Mouse (Mus musculus): ENCODE data around the gene Tfip11.

Tfip11 gene

GRCm38 (mm10) chr5:112360077-112360476 lies 33.9 kb downstream of the Tfip11 start:
- DNase-seq (ENCODE audit: low spot score in 2 of 2) = no peak

DNA sequence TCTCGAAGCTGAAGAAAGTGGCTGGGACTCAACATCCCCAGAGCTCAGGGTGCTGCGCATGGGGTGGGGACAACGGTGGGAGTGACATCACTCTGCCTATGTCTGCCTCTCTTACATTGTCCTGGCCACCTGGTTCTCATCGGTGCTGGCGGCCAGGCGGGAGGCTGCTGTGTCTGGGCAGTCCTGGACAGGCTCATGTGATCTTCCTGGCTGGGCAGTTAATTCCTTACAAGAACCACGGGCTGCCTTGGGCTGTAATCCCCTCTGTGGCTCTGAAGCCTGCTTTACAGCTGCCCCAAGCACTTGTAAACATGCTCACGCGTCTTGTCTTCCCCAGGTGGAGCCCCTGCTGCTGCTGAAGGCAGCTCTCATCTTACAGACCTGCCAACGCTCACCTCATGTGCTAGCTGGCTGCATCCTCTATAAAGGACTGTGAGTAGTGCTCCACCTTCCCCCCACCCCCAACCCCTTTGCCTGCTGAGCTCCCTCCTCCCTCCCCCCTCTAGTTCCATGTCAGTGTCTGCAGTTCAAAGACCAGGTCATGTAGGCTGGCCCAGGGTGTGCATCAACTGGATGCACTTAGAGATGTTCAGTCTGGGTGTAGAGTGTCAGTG lies 38.1 kb downstream of the Tfip11 start:
- DNase-seq (ENCODE audit: low spot score in 2 of 2) = no peak

DNA sequence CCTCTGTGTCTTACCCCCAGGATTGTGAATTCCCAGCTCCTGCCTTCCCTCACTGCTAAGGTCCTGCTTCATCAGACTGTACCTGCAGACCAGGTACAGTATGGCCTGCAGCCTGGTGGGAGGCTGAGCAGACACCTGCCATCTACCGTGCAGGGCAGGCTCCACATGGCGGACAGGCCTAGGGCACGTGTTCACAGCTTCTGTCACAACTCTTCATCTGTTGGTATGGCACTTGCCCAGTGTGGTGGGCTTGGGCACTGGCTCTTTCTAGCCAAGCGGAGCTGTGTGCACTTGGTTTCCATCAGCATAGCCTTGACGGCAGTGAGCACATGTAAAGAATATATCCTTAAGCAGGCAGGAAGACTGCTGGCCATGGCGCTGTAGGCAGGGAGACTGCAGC lies 40.7 kb downstream of the Tfip11 start:
- no peak for DNase-seq (ENCODE audit: low spot score in 2 of 2)

DNA sequence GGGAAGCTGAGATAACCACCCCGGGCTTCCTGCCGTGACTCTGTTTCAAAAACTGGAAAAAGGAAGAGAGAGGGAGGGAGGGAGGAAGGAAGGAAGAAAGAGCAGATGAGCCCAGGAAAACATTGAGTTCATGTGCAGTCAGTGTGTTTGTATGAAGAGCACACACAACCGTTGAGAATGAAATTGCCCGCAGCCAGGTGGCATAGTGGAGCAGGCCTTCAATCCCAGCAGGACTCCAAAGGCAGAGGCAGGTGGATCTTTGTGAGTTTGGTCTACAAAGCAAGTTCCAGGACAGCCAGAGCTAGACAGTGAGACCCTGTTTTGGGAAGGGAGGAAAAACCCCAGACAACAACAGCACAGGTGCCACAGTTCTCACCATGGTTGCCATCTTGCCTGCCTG lies 41.2 kb downstream of the Tfip11 start:
- DNase-seq (ENCODE audit: low spot score in 2 of 2) = no peak

DNA sequence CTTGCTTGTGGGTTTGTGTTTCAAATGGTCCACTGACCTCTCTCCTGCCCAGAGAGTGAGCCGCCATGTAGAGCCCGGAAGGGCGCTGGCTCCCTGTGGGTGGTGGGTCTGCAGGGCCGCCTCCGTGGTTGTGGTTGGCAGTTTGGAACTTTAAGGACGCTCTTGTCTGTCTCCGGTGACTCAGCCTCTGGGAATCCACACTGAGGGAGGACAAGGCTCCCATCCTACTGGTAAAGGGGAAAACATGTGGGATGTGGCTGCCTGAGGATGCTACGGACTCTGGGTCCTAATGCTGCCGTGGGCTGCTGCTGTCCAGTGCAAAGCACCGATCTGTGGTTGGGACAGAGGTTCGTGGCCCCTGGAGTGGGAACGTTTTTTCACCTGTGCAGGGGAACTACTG lies 41.8 kb downstream of the Tfip11 start:
- no peak for DNase-seq (ENCODE audit: low spot score in 2 of 2)

DNA sequence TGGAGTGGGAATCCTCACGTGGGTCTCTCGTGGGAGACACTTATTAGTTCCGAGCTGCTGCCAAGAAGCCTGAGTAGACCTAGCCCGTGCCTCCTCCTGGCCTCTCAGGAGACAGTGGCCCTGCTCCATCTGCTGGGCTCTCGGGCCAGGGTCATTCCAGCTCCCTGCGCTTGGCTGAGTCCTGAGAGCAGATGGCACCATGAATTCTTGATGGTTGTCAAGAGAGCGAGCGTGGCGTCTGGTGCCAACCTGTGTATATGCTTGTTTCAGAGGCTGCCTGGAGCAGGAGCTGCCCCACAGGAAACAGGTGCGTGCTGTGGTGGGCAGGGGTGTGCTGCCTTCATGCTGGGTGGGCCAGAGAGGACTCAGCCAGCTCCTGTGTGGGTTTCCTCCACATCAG lies 42.5 kb downstream of the Tfip11 start:
- DNase-seq (ENCODE audit: low spot score in 2 of 2) = no peak

GRCm38 (mm10) chr5:112369326-112369725 lies 43.2 kb downstream of the Tfip11 start:
- no peak for DNase-seq (ENCODE audit: low spot score in 2 of 2)

GRCm38 (mm10) chr5:112370236-112370813 lies 44.2 kb downstream of the Tfip11 start:
- no peak for DNase-seq (ENCODE audit: low spot score in 2 of 2)

DNA sequence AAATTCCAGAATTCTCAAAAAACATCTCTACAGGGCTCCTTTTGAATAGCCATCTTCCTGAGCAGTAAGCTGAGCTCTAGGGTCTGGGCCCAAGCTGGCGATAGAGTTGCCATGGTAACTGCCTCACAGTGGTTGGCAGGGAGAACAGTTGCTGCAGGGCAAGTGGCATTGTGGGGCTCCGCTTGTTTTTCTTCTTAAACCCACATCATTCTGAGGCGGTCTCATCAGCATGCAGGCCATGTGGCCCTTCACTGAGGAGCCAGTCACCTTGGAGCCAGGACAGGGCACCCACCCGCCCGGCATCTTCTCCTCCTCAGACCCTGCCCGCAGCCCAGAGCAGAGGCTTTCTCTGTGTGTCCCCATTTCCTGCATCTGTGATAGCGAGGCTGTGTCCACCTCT lies 45.8 kb downstream of the Tfip11 start:
- peak; percentile 57 to 77 for DNase-seq (ENCODE audit: low spot score in 2 of 2)

GRCm38 (mm10) chr5:112376111-112376510 lies 50.0 kb downstream of the Tfip11 start:
- no peak for DNase-seq (ENCODE audit: low spot score in 2 of 2)

GRCm38 (mm10) chr5:112377380-112377779 lies 51.2 kb downstream of the Tfip11 start:
- no peak for DNase-seq (ENCODE audit: low spot score in 2 of 2)

DNA sequence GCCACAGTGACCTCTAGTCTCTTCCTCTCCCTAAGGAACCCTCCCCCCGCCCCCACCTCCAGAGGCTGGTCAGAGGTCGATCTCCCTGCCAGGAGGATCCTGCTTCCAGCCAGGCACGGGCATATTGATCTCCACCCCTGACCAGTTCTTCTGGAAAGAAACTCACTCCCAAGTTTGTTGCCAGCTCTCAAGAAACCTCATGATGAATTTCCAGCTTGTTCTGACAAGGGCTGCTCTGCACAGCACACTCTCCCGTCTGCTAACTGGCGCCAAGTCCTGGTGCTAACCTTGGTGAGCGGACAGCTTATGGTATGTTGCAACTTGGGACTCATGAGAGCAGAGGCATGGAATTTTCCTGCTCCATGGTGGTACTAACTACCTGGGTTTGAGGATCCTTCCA lies 52.6 kb downstream of the Tfip11 start:
- DNase-seq (ENCODE audit: low spot score in 2 of 2) = no peak

DNA sequence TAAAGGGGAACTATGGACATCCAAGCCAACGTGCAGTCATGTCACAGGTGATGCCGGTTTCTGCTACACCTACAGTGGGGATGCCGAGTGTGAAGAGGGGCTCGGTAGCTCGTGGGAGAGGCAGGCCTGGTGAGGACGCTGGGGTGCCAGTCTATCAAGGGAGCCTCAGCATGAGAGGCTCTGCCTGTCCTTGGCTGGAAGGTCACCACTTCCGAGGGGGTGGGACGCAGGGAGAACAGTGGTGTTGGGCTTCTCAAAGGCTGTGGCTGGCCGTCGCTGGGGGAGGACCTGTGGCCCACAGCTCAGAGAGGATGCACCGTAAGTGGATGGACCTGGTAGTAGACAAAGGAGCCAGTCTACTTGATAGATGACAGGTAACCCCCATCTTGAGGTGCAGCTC lies 55.0 kb downstream of the Tfip11 start:
- DNase-seq (ENCODE audit: low spot score in 2 of 2) = no peak

- no peak for DNase-seq (ENCODE audit: low spot score in 2 of 2)
Measured at GRCm38 (mm10) chr5:112382042-112382441, 55.9 kb downstream of the Tfip11 start.

DNA sequence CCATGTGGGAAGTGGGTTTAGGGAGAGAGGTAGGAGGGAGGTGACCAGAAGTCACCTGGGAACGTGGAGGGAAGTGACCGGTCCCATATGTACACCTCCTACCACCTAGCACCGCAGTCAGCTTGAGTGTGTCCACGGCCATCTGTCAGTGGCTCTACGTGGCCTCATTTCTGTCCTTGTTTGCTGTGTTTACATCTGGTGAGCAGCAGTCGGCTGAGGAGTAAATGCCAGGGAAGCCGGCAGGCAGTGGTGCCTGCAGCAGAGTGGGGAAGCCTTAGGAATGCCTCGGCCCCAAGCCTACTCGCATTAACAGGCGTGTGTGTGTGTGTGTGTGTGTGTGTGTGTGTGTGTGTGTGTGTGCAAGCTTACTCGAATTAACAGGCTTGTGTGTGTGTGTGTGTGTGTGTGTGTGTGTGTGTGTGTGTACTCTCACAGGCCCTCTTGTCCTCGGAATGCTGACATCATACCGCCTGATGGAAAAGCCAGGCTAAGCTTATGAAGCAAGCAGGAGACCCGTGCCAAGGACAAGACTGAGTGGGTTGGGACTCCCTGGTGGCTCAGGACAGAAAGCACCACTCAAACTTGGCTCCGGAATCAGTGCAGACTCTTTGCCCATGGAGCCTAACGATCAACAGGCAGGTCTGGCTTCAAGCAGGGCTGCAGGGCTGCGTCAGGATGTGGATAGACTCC lies 56.6 kb downstream of the Tfip11 start:
- DNase-seq (ENCODE audit: low spot score in 2 of 2) = no peak

DNA sequence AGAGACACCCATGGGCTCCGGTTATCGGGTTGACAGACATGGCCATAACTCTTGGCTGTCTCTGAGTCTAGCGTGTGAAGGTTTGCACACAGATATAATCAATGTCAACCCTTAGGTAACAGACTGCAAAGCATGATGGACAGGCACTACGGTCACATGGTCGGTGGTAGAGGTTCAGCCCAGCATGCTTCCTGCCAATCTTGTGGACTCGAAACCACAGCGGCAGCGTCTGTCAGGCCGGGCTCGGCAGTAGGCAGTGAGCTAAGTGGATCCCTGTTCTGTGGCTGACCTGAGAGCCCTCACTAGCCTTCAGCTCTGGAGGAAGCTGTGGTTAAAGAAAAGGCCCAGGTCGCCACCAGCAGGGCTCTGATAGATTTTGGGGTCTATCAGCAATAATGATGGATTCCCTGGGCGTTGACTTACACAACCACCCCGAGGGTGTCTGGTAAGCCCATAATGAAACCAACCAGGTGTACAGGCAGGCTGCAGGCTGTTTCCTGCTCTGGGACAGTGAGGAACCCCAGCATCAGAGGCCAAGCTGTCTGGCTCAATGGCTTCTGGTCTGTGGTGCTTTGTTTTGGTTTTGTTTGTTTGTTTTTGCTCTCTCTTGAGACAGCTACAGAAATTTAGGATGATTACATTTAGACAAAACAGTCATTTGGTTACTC lies 58.8 kb downstream of the Tfip11 start:
- no peak for DNase-seq (ENCODE audit: low spot score in 2 of 2)

- no peak for DNase-seq (ENCODE audit: low spot score in 2 of 2)
Measured at GRCm38 (mm10) chr5:112385973-112386372, 59.8 kb downstream of the Tfip11 start.
